Mouse (Mus musculus) intestine, embryonic 14.5 days (tissue): ENCODE measurements around the gene Rbbp6. TPM values are rescaled to one million over a fixed set of nuclear protein-coding genes. Genes with fewer than 3 reads are reported as not detected.
A peak's percentile ranks its signal among the peaks of the same experiment; 100 is the strongest.

ENCODE experiments used
- ATAC-seq: fragments of 200-750 bp; cut with Nextera tagmentation; replicated peaks from 2 replicates; pipeline ENCODE4 v1.8.0; 2017; ENCODE audit warnings: low read depth, moderate number of reproducible peaks, moderate TSS enrichment, moderate library complexity; ENCODE audit not compliant: low FRiP score, low TSS enrichment
- DNase-seq: peaks from one replicate; pipeline ENCODE4 v3.0.0-alpha.2; 2018; ENCODE audit warnings: low spot score
- H3K27ac ChIP-seq: fragments of 300-500 bp; sonication (generic); 2 replicates; pipeline ENCODE4 v1.5.1; 2014; ENCODE audit warnings: low read depth, mild to moderate bottlenecking, control low read depth
- H3K27me3 ChIP-seq: fragments of 300-500 bp; sonication (generic); replicated peaks from 2 replicates; pipeline ENCODE4 v1.6.1; 2014; ENCODE audit warnings: low read length, control low read depth; ENCODE audit not compliant: control insufficient read depth, insufficient read depth
- H3K36me3 ChIP-seq: fragments of 300-500 bp; sonication (generic); 2 replicates; pipeline ENCODE4 v1.6.1; 2014; ENCODE audit warnings: low read length, control low read depth; ENCODE audit not compliant: control insufficient read depth, insufficient read depth
- H3K4me1 ChIP-seq: fragments of 300-500 bp; sonication (generic); replicated peaks from 2 replicates; pipeline ENCODE4 v1.6.1; 2014; ENCODE audit warnings: low read length, control low read depth, mixed read lengths; ENCODE audit not compliant: control insufficient read depth, insufficient read depth
- H3K4me2 ChIP-seq: fragments of 300-500 bp; sonication (generic); 2 replicates; pipeline ENCODE4 v1.6.1; 2014; ENCODE audit warnings: low read length
- H3K4me3 ChIP-seq: fragments of 300-500 bp; sonication (generic); 2 replicates; pipeline ENCODE4 v1.5.1; 2014; ENCODE audit warnings: low read depth, low read length, control low read depth, mixed read lengths
- H3K9ac ChIP-seq: fragments of 300-500 bp; sonication (generic); 2 replicates; pipeline ENCODE4 v1.6.1; 2014; ENCODE audit warnings: mild to moderate bottlenecking, low read length
- H3K9me3 ChIP-seq: fragments of 300-500 bp; sonication (generic); 2 replicates; pipeline ENCODE4 v1.6.1; 2016; ENCODE audit warnings: low read length, control low read depth; ENCODE audit not compliant: control insufficient read depth
- WGBS: fragments of 180-500 bp; shearing (Covaris S2); extraction: QIAGEN DNeasy Blood & Tissue Kit; methylation state at CpG from one replicate; pipeline ENCODE4 v1.1.7; 2014; 5-methylcytosine and 5-hydroxymethylcytosine counted together
- polyA plus RNA-seq: library from polyadenylated mRNA; unstranded; fragments of >200 nt; fragmentation: Nextera tagmentation; extraction: Ambion mirVana; gene quantifications from 2 replicates; pipeline ENCODE4 v1.2.1, GENCODE M21; 2014

Gene Rbbp6
- polyA plus RNA-seq, 1 experiment from 2014 or later: 30.2 TPM

GRCm38 (mm10) chr7:123000796-123001195, 35.3 kb downstream of the Rbbp6 start:
- Histone ChIP-seq H3K4me3 (no peak overlapping the region), H3K27me3 (no peaks in the 10 kb centered on the region), H3K27ac (no peak overlapping the region), H3K9me3 (no peaks in the 10 kb centered on the region), H3K4me2 (no peak overlapping the region), H3K9ac (no peak overlapping the region), H3K36me3 (peaks cover 90% of the 10 kb centered on the region), H3K4me1 (no peaks in the 10 kb centered on the region)
- DNase-seq: no peak
- WGBS: 94% methylated on average over 16 of the region's 16 CpGs
- ATAC-seq: no peak

- 87% methylated on average over 20 of the region's 20 CpGs for WGBS
- H3K9ac ChIP-seq: no peak overlapping the region
- no peak overlapping the region for H3K4me2 ChIP-seq
- H3K27ac ChIP-seq: no peak overlapping the region
- peaks cover 84% of the 10 kb centered on the region for H3K36me3 ChIP-seq
- H3K4me1 ChIP-seq: no peaks in the 10 kb centered on the region
- ATAC-seq (no peak), DNase-seq (no peak)
- no peaks in the 10 kb centered on the region for H3K9me3 ChIP-seq
- H3K4me3 ChIP-seq: no peak overlapping the region
- no peaks in the 10 kb centered on the region for H3K27me3 ChIP-seq
These were observed 36.0 kb downstream of the Rbbp6 start for GRCm38 (mm10) chr7:123001341-123002027.

DNA sequence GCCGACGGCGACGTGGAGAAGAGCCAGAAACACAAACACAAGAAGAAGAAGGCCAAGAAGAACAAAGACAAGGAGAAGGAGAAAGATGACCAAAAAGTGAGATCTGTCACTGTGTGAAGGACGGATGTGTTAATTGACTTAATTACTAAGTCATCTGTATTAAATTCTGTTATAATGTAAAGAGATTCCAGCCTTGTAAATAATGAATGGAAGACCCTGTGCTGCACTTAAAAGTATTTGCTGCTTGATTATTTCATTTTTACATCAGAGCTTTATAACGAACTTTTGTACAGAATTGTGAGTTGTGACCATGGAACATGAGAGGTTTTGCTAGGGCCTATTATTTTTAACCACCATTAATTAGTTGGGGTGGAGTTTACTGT, 36.5 kb downstream of the Rbbp6 start:
- H3K27ac ChIP-seq: no peak overlapping the region
- no peak overlapping the region for H3K4me3 ChIP-seq
- H3K36me3 ChIP-seq: peaks cover 78% of the 10 kb centered on the region
- 95% methylated on average over 6 of the region's 6 CpGs for WGBS
- H3K4me2 ChIP-seq: no peak overlapping the region
- H3K27me3 ChIP-seq: no peaks in the 10 kb centered on the region
- H3K9ac ChIP-seq: no peak overlapping the region
- DNase-seq (no peak), ATAC-seq (no peak)
- no peaks in the 10 kb centered on the region for H3K9me3 ChIP-seq
- no peaks in the 10 kb centered on the region for H3K4me1 ChIP-seq

DNA sequence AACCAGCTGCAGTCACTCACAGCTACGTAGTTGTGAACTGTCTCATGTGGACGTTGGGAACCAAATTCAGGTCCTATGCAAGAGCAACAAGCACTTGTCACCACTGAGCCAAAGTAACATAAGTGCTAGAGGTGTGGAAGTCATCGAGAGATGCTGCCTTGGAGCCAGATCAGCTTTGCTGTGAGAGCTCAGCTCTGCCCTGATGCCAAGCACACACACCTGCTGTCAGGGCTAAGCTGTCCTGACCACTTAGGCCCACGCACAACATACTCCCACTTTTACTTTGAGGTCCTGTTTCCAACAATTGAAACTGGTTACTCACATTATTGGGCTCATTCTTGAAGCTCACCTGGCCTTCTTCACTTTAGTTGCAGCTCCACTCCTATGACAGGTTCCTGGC, 37.7 kb downstream of the Rbbp6 start:
- no peaks in the 10 kb centered on the region for H3K27me3 ChIP-seq
- peaks cover 68% of the 10 kb centered on the region for H3K36me3 ChIP-seq
- H3K4me1 ChIP-seq: no peaks in the 10 kb centered on the region
- DNase-seq (no peak), ATAC-seq (no peak)
- no peaks in the 10 kb centered on the region for H3K9me3 ChIP-seq
- H3K4me2 ChIP-seq: no peak overlapping the region
- no peak overlapping the region for H3K4me3 ChIP-seq
- H3K9ac ChIP-seq: no peak overlapping the region
- H3K27ac ChIP-seq: no peak overlapping the region
- 91% methylated on average over 4 of the region's 4 CpGs for WGBS

- WGBS: 96% methylated on average over 5 of the region's 5 CpGs
These were observed 39.0 kb downstream of the Rbbp6 start for GRCm38 (mm10) chr7:123004442-123004841.

GRCm38 (mm10) chr7:123006251-123006650, 40.8 kb downstream of the Rbbp6 start:
- Histone ChIP-seq H3K4me3 (no peak overlapping the region), H3K27me3 (no peaks in the 10 kb centered on the region), H3K9me3 (no peaks in the 10 kb centered on the region), H3K4me1 (no peaks in the 10 kb centered on the region), H3K27ac (no peak overlapping the region), H3K36me3 (peaks cover 38% of the 10 kb centered on the region), H3K9ac (no peak overlapping the region), H3K4me2 (no peak overlapping the region)
- ATAC-seq: no peak
- 68% methylated on average over 2 of the region's 2 CpGs for WGBS
- DNase-seq: no peak

More at GRCm38 (mm10) chr7:123004442-123004841, 39.0 kb downstream of the Rbbp6 start:
- no peak overlapping the region for H3K9ac ChIP-seq
- H3K9me3 ChIP-seq: no peaks in the 10 kb centered on the region
- H3K36me3 ChIP-seq: peaks cover 56% of the 10 kb centered on the region
- ATAC-seq (no peak), DNase-seq (no peak)
- no peak overlapping the region for H3K4me2 ChIP-seq
- no peak overlapping the region for H3K27ac ChIP-seq
- no peaks in the 10 kb centered on the region for H3K27me3 ChIP-seq
- H3K4me1 ChIP-seq: no peaks in the 10 kb centered on the region
- no peak overlapping the region for H3K4me3 ChIP-seq

GRCm38 (mm10) chr7:123007743-123008142, 42.3 kb downstream of the Rbbp6 start:
- Histone ChIP-seq H3K27ac (no peak overlapping the region), H3K27me3 (no peaks in the 10 kb centered on the region), H3K36me3 (peaks cover 23% of the 10 kb centered on the region), H3K9ac (no peak overlapping the region), H3K9me3 (no peaks in the 10 kb centered on the region), H3K4me2 (no peak overlapping the region), H3K4me1 (no peaks in the 10 kb centered on the region), H3K4me3 (no peak overlapping the region)
- ATAC-seq (no peak), DNase-seq (peak; percentile 37)
- 63% methylated on average over 4 of the region's 4 CpGs for WGBS

DNA sequence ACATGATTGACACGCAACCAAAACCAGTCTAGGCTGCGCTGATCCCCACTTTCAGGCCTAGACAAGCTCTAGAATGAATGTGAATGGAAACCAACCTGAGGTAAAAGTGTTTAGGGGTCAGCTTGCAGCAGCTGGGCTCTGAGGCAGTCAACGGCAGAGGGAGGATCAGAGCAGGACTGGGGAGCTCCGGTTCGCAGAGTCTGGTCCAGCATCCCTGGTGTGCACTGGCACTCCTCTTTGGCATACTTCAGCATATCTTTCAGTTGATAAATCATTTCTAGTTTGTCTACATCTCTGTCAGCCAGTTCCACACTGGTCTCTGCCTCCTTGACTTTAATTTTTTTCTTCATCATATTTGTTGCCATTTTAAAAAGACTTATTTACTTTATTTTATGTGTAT, 48.0 kb downstream of the Rbbp6 start:
- H3K4me2 ChIP-seq: no peak overlapping the region
- H3K4me1 ChIP-seq: no peaks in the 10 kb centered on the region
- H3K27me3 ChIP-seq: no peaks in the 10 kb centered on the region
- H3K4me3 ChIP-seq: no peak overlapping the region
- ATAC-seq (no peak), DNase-seq (no peak)
- H3K9me3 ChIP-seq: no peaks in the 10 kb centered on the region
- H3K9ac ChIP-seq: no peak overlapping the region
- 72% methylated on average over 5 of the region's 5 CpGs for WGBS
- no peaks in the 10 kb centered on the region for H3K36me3 ChIP-seq
- no peak overlapping the region for H3K27ac ChIP-seq

GRCm38 (mm10) chr7:123014729-123015128, 49.2 kb downstream of the Rbbp6 start:
- Histone ChIP-seq H3K4me2 (no peak overlapping the region), H3K36me3 (no peaks in the 10 kb centered on the region), H3K27me3 (no peaks in the 10 kb centered on the region), H3K9ac (no peak overlapping the region), H3K9me3 (no peaks in the 10 kb centered on the region), H3K4me1 (no peaks in the 10 kb centered on the region), H3K4me3 (no peak overlapping the region), H3K27ac (no peak overlapping the region)
- 52% methylated on average over 7 of the region's 7 CpGs for whole genome bisulfite sequencing
- ATAC-seq (no peak), DNase-seq (no peak)
